Mouse (Mus musculus) pancreas, adult 10 weeks (tissue): Measurements from ENCODE around the gene Gprin3. TPM values are rescaled to one million over a fixed set of nuclear protein-coding genes. Genes with fewer than 3 reads are reported as not detected.

Source experiments
- polyA plus RNA-seq: library from polyadenylated mRNA; stranded (reverse); fragments of 350-450 nt; fragmentation: Illumina TruSeq; extraction: RNeasy Lipid Tissue Mini Kit (QIAGEN cat#74804); gene quantifications from one replicate; pipeline ENCODE4 v1.2.3, GENCODE M21; 2015; ENCODE audit warnings: low read depth, low replicate concordance; ENCODE audit not compliant: insufficient read depth

The Gprin3 gene
- 0.61 TPM for polyA plus RNA-seq

GRCm38 (mm10) chr6:59425824-59426533 lies at the start of gene Gprin3:
Gprin3 (minus strand) TSS chr6:59426294.

Other genes starting within 250 kb of the Gprin3 start
- gene Tigd2, start 217.4 kb downstream of the Gprin3 start, polyA plus RNA-seq = 2.7 TPM